ENCODE assay signal across 13 mouse cellular contexts in the genomic region with DNA sequence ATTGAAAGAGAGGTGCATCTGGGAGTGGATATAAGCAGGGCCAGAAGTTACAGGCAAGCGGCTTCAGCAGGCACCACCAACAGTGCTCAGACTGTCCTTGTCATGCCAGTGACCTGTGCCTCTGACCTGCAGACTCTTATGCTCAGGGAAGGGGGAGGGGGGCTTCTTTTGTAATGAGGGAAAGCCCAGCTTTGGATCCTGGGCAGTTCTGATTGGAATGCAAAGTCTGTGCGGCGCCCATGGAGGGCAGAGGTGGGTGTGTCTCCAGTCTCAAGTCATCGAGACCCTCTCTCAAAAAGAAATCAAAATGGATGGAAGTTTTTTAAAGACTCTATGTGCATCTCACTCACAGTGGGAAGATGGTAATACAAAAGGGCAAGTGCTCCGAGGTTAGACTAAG.
"Had no signal": no experiment of that assay in that cellular context is flagged by ENCODE, and none has a peak within 500 bp of the region (broad histone marks: within the 10 kb centered on the region; RNA-seq: fewer than 3 reads in every experiment).

No protein-coding gene starts in this region.

- H3K9ac ChIP-seq: lung, embryonic 15.5 days; midbrain, embryonic 13.5 days; midbrain, embryonic 15.5 days; neural tube, embryonic 12.5 days had no signal

- H3K36me3 ChIP-seq: lung, embryonic 15.5 days; midbrain, embryonic 13.5 days; midbrain, embryonic 15.5 days; neural tube, embryonic 12.5 days had no signal

- H3K27me3 ChIP-seq: lung, embryonic 15.5 days; midbrain, embryonic 13.5 days; midbrain, embryonic 15.5 days; neural tube, embryonic 12.5 days had no signal

- H3K27ac ChIP-seq: lung, embryonic 15.5 days; macrophage; midbrain, embryonic 13.5 days; midbrain, embryonic 15.5 days; neural tube, embryonic 12.5 days had no signal

- H3K9me3 ChIP-seq: lung, embryonic 15.5 days; megakaryocyte, embryonic 14.5 days; midbrain, embryonic 13.5 days; midbrain, embryonic 15.5 days; neural tube, embryonic 12.5 days had no signal

- H3K4me1 ChIP-seq: lung, embryonic 15.5 days; midbrain, embryonic 15.5 days; neural tube, embryonic 12.5 days had no signal

- H3K4me3 ChIP-seq: lung, embryonic 15.5 days; megakaryocyte, embryonic 14.5 days; midbrain, embryonic 13.5 days; midbrain, embryonic 15.5 days; neural tube, embryonic 12.5 days had no signal

- DNase-seq: lung, adult 2 months; lung, postnatal 14 days; lung, postnatal 36 days; right cerebral cortex, postnatal 14 days; thymus, adult 18-20 months; thymus, postnatal 14 days; thymus, postnatal 4 days had no signal
